Mouse (Mus musculus): Measurements from ENCODE around the gene Aldh3b1.

DNA sequence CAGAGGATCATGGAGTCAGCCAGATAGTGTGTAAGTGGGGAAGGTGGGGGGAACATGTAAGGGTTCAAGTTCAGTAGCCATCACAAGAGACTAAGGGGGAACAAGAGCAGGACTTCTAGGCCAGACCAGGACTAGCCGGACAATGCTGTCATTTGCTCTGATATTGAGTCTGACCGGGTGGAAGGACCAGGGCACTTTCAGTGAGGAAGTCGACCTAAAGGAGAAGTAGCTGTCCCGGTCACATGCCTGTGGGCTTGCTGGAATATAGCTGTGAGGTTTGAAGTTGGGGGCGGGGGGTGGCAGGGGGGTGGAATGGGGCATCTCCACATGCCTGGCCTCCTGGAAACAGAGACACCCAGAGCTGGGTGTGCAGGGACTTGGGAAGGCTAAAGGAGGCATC is 15.1 kb downstream of the Aldh3b1 start:
- no peak for TF ChIP-seq CTCF (IDR thresholded peaks at IDR 0.05; ENCODE audit: low read depth)
- TF ChIP-seq EP300 (optimal IDR thresholded peaks at IDR 0.05): no peak
